Mouse (Mus musculus): ENCODE measurements around the gene Hoxd12.

The Hoxd12 gene

GRCm38 (mm10) chr2:74694066-74694465 lies 19.3 kb downstream of the Hoxd12 start:
- WGBS, result 2% methylated on average over 16 of the region's 16 CpGs

GRCm38 (mm10) chr2:74695383-74695782 lies 20.6 kb downstream of the Hoxd12 start:
- 7% methylated on average over 1 of the region's 1 CpGs for WGBS

- WGBS, result 5% methylated on average over 7 of the region's 7 CpGs
Observed at GRCm38 (mm10) chr2:74695813-74696430, 21.1 kb downstream of the Hoxd12 start.

GRCm38 (mm10) chr2:74696442-74697335 lies 21.9 kb downstream of the Hoxd12 start:
- 4% methylated on average over 34 of the region's 34 CpGs for WGBS

- under 1% methylated on average over 43 of the region's 43 CpGs for WGBS
Observed at GRCm38 (mm10) chr2:74697567-74698121, 22.8 kb downstream of the Hoxd12 start, which contains the start of gene Hoxd9. Gene Hoxd9, plus strand, starts transcription at chr2:74697727.

- WGBS, result 2% methylated on average over 86 of the region's 86 CpGs
Observed at GRCm38 (mm10) chr2:74698201-74699052, 23.6 kb downstream of the Hoxd12 start.

- WGBS, result 5% methylated on average over 17 of the region's 17 CpGs
Observed at GRCm38 (mm10) chr2:74699053-74699430, 24.2 kb downstream of the Hoxd12 start.

- WGBS, result 5% methylated on average over 23 of the region's 23 CpGs
Observed at GRCm38 (mm10) chr2:74699664-74700545, 25.1 kb downstream of the Hoxd12 start.

- WGBS, result 5% methylated on average over 22 of the region's 22 CpGs
Observed at GRCm38 (mm10) chr2:74700546-74701112, 25.8 kb downstream of the Hoxd12 start.

GRCm38 (mm10) chr2:74701949-74702819 lies 27.4 kb downstream of the Hoxd12 start:
- 11% methylated on average over 17 of the region's 17 CpGs for WGBS

GRCm38 (mm10) chr2:74702820-74703219 lies 28.0 kb downstream of the Hoxd12 start:
- 25% methylated on average over 6 of the region's 6 CpGs for WGBS

- 7% methylated on average over 10 of the region's 10 CpGs for WGBS
Observed at GRCm38 (mm10) chr2:74703317-74703716, 28.5 kb downstream of the Hoxd12 start.

GRCm38 (mm10) chr2:74703720-74704392 lies 29.0 kb downstream of the Hoxd12 start:
- 5% methylated on average over 26 of the region's 26 CpGs for WGBS

- WGBS, result 2% methylated on average over 52 of the region's 52 CpGs
Observed at GRCm38 (mm10) chr2:74704393-74704998, 29.7 kb downstream of the Hoxd12 start, which contains the start of gene Hoxd8. Gene Hoxd8, plus strand, starts transcription at chr2:74704615.

- WGBS, result 1% methylated on average over 65 of the region's 66 CpGs
Observed at GRCm38 (mm10) chr2:74704999-74705466, 30.2 kb downstream of the Hoxd12 start.

GRCm38 (mm10) chr2:74705467-74706089 lies 30.8 kb downstream of the Hoxd12 start:
- 1% methylated on average over 68 of the region's 85 CpGs for WGBS

- WGBS, result 4% methylated on average over 13 of the region's 13 CpGs
Observed at GRCm38 (mm10) chr2:74706393-74706960, 31.7 kb downstream of the Hoxd12 start.
